Mouse (Mus musculus): Measurements from ENCODE around the gene Crebbp. TPM values are rescaled to one million over a fixed set of nuclear protein-coding genes. Genes with fewer than 3 reads are reported as not detected.
A peak's percentile ranks its signal among the peaks of the same experiment; 100 is the strongest.

Crebbp gene
- polyA plus RNA-seq, 1 experiment = 46.0 TPM

DNA sequence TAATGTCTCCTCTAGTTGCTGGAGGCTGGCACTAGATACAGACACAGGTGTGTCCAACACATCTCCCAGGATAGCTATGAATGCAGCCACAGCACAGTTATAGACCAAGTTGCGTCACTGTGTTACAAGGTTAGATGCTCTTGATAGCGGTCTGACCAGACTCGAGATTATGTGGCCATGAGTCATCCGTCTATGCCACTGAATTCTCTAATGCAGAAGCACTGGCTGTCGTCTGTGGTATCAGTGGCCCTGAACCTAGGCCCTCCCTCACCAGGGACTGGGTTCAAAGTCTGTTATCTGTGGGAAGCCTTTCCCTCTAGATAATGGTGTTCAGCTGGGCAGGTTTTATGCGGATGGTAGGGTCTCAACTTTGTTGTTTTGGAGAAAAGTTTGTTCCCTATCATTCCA lies 181.5 kb downstream of the Crebbp start:
- H3K36me3 ChIP-seq (ENCODE audit: control insufficient read depth, insufficient read depth, low read length, poor library complexity, severe bottlenecking) = no peaks in the 10 kb centered on the region
- 0 out of 2 replicates have a peak overlapping the region, but pooled peaks have one; percentile 2 for H3K27ac ChIP-seq (ENCODE audit: insufficient read depth, low read length)
- TF ChIP-seq EP300 (IDR thresholded peaks at IDR 0.05; ENCODE audit: insufficient read depth, low read depth, low read length) (no peak), CTCF (IDR thresholded peaks at IDR 0.05; ENCODE audit: low read depth, low read length) (no peak), POLR2A (IDR thresholded peaks at IDR 0.05; ENCODE audit: insufficient read depth, low read length) (no peak)
- no peak overlapping the region for H3K4me3 ChIP-seq (ENCODE audit: low read depth, low read length)
- no peaks in the 10 kb centered on the region for H3K27me3 ChIP-seq (ENCODE audit: control insufficient read depth, insufficient read depth, low read length, poor library complexity, severe bottlenecking)
- H3K9me3 ChIP-seq (replicated peaks; ENCODE audit: control insufficient read depth, insufficient read depth, low read length, poor library complexity, severe bottlenecking) = no peaks in the 10 kb centered on the region
- H3K4me1 ChIP-seq (ENCODE audit: control insufficient read depth, insufficient read depth, low read length) = no peaks in the 10 kb centered on the region
- H3K9ac ChIP-seq (ENCODE audit: low read depth, poor library complexity, severe bottlenecking) = no peak overlapping the region

- H3K4me1 ChIP-seq (ENCODE audit: control insufficient read depth, insufficient read depth, low read length) = no peaks in the 10 kb centered on the region
- no peaks in the 10 kb centered on the region for H3K36me3 ChIP-seq (ENCODE audit: control insufficient read depth, insufficient read depth, low read length, poor library complexity, severe bottlenecking)
- TF ChIP-seq CTCF (IDR thresholded peaks at IDR 0.05; ENCODE audit: low read depth, low read length) (no peak), EP300 (IDR thresholded peaks at IDR 0.05; ENCODE audit: insufficient read depth, low read depth, low read length) (no peak), POLR2A (IDR thresholded peaks at IDR 0.05; ENCODE audit: insufficient read depth, low read length) (no peak)
- no peak overlapping the region for H3K9ac ChIP-seq (ENCODE audit: low read depth, poor library complexity, severe bottlenecking)
- no peaks in the 10 kb centered on the region for H3K9me3 ChIP-seq (replicated peaks; ENCODE audit: control insufficient read depth, insufficient read depth, low read length, poor library complexity, severe bottlenecking)
- H3K27me3 ChIP-seq (ENCODE audit: control insufficient read depth, insufficient read depth, low read length, poor library complexity, severe bottlenecking) = no peaks in the 10 kb centered on the region
- H3K4me3 ChIP-seq (ENCODE audit: low read depth, low read length) = no peak overlapping the region
- H3K27ac ChIP-seq (ENCODE audit: insufficient read depth, low read length) = 0 out of 2 replicates have a peak overlapping the region, but pooled peaks have one; percentile 2
These were observed 182.1 kb downstream of the Crebbp start for GRCm38 (mm10) chr16:4031441-4032274.

Other genes with a start within 250 kb of the Crebbp start
- 0.49 and 0.84 TPM in 2 replicates for gene Nlrc3, start 237.4 kb downstream of the Crebbp start, polyA plus RNA-seq (2011; ENCODE audit: insufficient read depth, insufficient read length, low read depth, missing spikeins)
- gene Slx4, start 210.2 kb downstream of the Crebbp start, polyA plus RNA-seq (2011; ENCODE audit: insufficient read depth, insufficient read length, low read depth, missing spikeins) = 33.5 and 39.5 TPM in 2 replicates
- gene Dnase1, start 177.1 kb downstream of the Crebbp start, polyA plus RNA-seq (2011; ENCODE audit: insufficient read depth, insufficient read length, low read depth, missing spikeins) = not detected in 2 replicates
- 104 and 105 TPM in 2 replicates for gene Trap1, start 136.2 kb downstream of the Crebbp start, polyA plus RNA-seq (2011; ENCODE audit: insufficient read depth, insufficient read length, low read depth, missing spikeins)
- gene Adcy9, start 206.5 kb upstream of the Crebbp start, polyA plus RNA-seq (2011; ENCODE audit: insufficient read depth, insufficient read length, low read depth, missing spikeins) = 1.8 and 1.9 TPM in 2 replicates

Measured in ES-Bruce4 (cell line).